Mouse (Mus musculus): Measurements from ENCODE around the gene Selplg.

Gene Selplg

DNA sequence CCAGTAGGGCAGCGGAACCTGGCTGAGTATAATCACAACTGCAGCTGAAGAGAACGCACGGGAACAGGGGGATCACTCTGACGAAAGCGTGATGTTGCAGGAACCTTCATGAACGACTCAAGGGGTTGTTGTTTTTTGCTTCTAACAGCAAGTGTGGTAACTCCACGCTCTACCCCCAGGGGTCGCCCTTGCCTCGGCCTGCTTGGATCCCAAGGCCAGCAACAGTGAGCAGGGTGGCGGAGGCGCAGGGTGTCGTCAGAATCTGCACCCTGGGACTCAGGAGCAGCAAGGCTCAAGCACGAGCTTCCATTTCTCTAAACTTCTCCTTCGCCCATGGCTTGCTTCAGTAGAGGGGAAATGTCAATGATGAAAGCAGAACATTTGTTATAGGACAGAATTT lies 22.1 kb upstream of the Selplg start:
- no peak for ATAC-seq (ENCODE audit: low TSS enrichment)

DNA sequence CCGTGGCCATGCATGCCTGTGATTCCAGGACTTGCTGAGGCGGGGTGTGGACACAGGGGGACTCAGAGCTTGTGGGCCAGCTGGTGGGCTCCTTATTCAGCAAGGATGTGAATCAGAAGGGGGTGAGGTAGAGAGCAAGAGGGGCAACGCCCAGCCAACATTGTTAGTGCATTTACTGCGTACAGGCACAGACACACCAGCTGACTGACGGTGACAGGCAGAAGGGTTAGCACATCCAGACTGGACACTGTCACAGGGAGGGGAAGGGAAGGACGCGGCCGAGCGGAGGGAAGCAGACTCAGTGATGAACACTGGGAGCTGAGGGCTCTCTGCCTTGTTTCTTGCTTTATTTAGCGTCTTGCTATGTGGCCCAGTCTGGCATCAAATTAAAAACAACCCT lies 21.1 kb upstream of the Selplg start:
- no peak for ATAC-seq (ENCODE audit: low TSS enrichment)

DNA sequence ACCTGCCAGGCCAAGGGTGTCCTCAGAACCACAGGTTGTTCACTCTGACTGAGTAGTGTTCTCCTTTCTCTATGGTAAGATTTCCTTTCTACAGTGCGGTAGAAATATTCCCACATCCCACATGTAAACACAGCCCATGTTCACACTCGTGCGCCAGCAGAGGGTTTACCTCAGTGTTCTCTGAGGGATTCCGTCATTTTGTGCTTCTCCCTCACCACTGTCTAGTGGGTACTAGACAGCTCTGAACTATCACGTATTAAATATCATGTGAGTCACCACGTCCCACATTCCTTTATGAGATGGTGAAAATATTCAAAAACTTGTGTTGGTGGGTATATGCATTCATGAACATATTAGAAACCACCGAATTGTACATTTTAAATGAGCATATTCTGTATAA lies 20.0 kb upstream of the Selplg start:
- no peak; the same call in 1 of the 2 replicates for ATAC-seq (ENCODE audit: low TSS enrichment)

DNA sequence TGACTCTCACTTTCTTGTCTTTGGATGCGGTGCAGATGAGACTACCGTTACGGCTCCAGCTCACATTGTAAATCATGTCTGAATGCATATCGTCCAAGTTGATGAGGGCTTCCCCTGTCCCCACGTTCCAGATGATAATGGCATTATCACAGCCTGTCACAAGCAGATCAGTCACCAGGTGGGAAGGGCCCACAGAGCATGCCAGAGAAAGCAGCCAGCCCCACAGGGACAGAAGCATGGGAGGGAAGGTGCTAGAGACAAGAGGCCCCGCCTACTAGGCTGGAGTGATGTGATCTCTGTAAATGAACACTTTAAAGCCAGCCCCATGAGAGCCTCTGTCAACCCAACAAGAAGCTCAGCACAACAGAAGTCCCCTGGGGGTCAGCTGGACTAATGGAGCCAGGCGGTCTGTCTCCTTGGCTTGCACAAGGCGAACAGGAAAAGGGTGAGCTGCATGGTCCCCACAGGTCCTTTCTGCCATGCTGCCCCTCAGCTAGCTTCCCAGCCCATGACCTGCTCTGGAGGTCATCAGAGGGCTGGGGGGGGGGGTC lies 18.3 kb upstream of the Selplg start:
- ATAC-seq (ENCODE audit: low TSS enrichment), result no peak

DNA sequence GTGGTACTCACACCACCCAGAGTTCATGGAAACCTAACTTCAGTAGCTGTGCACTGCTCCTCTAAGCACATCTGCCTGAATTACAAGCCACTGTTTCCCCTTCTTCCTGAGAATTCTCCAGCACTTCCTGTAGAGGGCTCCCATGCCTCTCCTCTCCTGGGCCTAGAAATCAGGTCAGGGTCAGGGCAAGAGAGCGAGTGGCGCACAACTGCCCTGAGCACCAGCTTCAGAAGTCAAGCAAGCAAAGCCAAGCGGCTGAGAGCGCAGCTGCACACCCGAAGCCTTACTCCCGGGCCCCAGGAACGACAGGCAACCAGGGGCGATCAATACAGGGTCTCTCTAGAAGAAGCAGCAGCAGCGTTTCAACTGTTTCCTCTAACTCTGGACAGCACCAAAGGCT lies 15.2 kb upstream of the Selplg start:
- no peak for ATAC-seq (ENCODE audit: low TSS enrichment)

DNA sequence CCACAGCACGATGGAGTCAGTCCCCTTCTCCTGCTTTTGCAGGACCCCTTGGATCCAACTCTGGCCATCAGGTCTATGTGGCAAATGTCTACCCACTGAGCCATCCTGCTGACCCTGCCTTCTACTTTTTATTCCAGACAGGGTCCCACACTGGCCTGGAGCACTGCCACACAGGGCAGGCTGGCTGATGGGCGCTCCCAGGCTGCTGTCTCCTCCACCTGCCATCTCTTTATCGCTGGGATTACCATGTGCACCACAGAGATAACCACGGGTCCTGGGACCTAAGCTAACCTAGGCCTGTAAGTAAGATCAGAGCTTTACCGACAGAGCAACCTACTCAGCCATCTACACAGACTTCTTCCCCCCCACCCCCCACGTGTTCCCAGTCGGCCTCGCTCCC lies 14.2 kb upstream of the Selplg start:
- ATAC-seq (ENCODE audit: low TSS enrichment), result no peak

DNA sequence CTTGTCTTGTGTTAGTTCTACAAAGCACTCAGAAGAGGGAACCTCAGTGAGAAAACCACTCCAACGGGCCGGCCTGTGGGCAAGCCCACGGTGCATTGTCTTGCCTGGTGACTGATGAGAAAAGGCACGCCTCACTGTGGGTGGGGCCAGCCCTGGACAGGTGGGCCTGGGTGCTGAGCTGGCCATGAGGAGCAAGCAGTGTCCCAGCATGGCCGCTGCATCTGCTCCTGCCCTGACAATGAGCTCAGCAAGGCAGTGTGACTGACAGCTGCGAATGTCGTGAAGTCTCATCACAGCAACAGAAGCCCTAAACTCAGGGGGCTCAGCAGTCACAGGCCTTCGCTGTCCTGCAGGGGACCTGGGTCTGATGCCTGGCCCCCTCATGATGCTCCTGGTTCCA lies 13.2 kb upstream of the Selplg start:
- no peak for ATAC-seq (ENCODE audit: low TSS enrichment)

DNA sequence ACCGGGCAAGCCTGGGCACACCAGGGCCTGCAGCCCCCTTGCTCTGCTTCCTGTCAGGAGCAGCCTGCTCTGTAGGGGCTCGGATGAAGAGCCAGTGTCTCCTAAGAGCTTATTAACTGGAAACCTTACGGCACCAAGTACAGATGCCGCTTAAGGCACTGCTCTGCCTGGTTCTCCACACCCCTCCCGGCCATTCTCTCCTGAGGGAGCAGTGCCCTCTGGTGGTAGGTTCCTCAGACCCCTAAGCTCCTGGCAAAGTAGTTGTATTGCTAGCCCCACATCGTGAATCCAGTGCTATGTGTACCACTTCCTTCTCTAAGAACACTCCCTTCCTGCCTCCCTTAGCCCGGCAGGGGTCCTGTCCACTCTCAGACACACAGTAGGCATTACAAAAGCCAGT lies 12.3 kb upstream of the Selplg start:
- ATAC-seq (ENCODE audit: low TSS enrichment), result peak; percentile 69; the same call in 1 of the 2 replicates

DNA sequence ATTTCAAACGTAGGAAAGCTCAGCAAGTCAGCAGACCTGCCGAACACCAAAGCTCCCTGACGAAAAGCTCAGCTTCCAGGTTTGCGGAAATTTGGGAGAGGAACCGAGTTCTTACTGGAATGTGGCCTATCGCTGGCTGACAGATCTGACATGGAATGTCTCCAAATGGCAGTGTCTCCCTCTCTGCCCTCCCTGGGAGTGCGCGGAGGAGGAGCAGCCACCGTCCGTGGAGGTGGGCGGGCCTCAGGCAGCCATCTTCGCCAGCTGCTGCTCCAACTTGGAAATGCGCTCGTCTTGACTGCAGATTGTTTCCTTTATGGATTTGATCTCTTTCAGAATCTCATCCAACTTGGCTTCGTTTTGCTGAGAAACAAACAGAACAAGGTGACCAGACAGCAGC lies 11.7 kb upstream of the Selplg start:
- peak; percentile 68 for ATAC-seq (ENCODE audit: low TSS enrichment)

DNA sequence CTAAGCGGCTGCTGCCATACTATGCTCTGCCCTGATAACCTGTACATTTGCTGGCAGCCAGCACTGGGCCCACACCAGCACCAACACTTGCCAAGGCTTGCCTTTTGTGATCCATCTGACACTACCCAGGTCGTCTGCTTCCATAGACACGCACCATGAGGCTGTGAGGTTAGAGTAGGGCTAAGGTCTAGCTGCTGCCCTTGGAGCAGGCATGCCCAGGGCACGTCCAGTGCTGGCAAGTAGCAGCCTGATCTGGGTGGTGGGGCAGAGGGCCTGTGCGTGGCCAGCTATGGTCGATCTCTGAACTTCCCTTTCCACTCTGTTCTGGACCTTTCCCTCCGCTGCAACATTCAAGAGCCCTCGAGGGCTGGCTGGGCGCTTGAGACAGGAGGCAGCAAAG lies 10.5 kb upstream of the Selplg start:
- ATAC-seq (ENCODE audit: low TSS enrichment), result no peak

DNA sequence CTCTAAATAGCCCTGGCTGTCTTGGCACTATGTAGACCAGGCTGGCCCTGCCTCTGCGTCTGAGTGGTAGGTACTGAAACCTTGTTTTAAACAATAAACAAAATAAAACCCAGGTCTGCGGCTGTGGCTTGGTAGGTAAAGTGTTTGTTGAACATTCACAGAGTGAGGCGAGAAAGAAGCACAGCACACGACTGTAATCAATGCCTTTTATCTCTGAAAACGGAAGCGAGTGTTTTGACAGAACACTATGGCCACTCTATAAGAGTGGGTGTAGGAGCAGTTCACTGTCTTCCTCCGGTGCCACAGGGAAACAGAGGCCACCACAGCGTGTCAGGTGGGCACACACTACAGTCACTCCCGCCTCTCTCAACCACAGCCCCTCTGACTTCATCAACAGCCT lies 9.8 kb upstream of the Selplg start:
- no peak for ATAC-seq (ENCODE audit: low TSS enrichment)

DNA sequence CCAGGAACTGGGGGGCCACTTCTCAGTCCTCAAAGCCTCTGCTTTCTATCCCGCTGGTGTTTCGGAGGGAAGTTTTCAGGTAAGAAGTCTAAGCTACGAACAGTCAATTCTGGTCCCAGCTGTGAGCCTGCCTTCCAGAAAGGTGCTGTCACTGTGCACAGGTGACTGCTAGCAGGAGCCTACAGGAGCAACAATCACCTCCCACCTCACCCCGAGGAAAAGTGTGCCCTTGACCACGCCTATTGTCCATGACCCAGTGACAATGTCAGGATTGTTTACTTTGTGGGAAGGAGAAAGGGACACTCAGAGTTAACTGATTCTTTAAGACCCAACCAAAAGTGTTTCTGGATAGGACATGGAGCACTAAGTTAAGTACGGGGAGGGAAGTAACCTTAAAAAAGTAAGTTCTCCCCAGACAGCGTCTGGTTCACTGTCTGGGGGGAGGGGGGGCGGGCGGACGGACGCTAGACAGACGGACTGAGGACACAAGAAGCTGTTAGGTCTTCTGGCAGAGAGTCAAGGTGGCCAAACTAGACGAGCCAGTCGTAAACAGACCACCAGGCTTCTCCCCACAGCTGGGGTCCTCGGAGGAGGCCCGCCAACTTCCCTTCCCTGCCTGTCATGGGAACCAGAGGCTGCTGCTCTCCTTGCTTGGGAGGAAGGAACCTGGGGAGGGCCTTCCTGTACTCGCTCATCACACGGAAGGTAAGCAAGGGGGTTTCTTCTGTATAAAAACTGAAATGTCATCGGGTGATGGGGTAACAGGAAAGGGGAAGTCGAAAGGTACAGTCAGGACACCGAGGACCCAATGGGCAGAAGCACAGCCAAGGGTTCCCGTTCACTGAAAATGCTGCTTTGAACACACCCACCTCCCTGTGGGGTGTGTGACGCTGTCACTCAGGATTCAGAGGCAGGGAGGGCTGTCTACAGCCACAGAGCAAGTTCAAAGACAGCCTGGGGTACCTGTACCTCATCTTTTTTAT lies 9.1 kb upstream of the Selplg start:
- ATAC-seq (ENCODE audit: low TSS enrichment), result no peak

DNA sequence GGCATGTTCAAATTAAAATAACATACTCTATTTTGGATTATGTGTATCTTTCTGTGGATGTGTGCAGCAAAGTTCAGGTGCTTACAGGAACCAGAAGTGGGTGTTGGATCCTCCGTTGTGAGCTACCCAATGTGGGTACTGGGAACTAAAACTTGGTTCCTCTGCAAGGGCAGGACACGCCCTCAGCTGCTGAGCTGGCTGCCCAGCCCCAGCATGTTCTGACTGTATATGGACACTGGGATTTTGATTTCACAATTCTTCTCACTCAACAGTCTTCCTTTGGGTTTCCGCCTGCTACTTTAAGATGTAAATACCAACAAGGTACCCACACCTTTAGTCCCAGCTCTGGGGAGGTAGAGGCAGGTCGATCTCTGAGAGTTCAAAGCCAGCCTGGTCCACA lies 8.0 kb upstream of the Selplg start:
- ATAC-seq (ENCODE audit: low TSS enrichment), result no peak

DNA sequence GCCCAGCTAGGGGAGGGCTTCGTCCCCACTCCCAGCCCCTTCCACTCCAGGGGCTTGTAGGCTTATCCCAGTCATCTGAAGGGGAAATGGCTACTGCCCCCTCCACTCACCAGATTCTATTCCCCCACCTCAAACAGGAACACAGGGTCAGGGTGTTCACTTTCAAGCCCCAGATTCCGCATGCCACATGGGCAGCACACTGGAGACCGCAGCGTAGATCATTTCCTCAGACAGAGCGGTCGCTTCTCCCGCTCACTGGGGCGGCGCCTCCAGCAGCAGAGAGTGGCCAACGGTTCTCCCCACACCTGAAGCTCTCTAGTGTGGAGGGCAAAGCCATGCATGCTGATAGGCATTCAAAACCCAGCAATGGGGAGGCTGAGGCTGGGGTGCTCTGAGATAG lies 4.5 kb upstream of the Selplg start:
- ATAC-seq (ENCODE audit: low TSS enrichment), result no peak

DNA sequence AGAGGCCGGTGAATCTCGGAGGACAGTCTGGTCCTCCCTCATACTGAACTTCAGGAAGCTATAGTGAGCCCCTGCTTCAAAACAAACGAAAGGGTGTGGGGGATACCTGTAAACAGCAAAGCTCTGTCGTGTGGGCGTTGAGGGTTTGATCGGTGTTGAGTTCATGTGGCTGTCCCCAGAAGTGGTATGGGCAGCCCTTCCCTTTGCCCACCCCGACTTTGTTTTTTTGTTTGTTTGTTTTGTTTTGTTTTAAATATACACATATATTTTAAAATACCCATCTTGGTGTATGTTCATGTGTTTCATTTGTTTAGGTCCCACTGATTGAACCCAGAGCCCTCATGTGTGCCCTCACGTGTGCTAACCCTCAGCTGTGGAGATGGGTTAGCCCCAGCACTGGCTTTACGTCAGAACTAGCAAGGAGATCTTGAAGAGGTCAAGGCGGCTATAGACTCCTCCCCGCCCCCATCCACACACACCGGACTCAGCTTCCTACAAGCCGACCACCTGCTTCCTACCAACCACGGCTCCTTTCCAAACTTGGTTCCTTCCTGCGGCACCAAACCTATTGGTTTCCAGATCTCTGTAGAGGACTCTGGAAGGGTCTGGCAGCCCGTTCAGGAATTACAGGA lies 988 bp upstream of the Selplg start:
- no peak for ATAC-seq (ENCODE audit: low TSS enrichment)

DNA sequence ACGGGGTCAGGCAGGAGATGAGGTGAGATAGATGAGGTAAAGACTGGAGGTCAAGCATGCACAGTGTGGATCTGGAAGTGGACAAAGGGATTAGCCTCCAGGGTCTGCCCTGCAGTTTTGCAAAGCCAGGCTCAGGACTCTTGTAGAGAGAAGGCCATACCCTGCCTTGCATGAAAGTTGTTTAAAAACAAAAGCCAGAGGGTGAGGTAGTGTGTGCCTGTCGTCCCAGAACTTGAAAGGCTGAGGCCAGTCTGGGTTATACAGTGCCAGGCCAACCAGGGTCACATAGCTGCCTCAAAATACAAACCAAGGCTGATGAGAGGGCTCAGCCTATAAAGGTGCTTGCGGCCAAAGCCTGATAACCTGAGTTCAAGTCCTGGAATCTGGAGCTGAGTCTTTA lies 703 bp downstream of the Selplg start:
- no peak for ATAC-seq (ENCODE audit: low TSS enrichment)

DNA sequence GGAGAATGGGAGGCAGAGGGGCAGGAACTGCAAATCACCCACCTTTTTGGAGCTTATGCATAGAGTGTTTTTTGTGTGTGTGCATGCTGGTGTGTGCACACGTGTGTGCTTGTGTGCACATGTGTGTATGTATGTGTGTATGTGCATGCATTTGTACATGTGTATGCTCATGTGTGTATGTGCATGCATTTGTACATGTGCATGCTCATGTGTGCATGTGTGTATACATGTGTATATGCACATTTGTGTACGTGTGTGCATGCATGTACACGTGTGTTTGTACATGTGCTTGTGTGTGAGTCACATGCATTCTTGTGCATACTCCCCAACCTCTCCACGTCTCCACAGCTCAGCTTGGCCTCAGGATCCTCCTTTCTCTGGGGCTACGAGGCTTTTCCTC lies 1.6 kb downstream of the Selplg start:
- no peak for ATAC-seq (ENCODE audit: low TSS enrichment)

DNA sequence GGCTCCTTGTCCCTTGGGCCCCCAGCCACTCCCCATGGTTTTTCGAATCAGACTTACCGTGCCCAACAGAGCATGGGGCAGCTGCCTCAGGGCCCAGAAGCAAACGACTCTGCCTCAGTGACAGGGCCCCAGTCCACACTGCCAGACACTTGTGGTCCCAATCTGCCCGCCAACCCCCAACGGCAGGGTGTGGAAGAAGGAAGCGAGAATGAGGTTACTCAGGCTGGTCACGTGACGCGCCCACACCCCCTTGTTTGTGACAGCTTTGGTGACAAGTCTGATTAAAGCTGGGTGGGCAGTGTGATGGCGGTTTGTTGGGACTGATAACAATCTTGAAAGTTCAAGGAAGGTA lies 2.2 kb downstream of the Selplg start:
- no peak for ATAC-seq (ENCODE audit: low TSS enrichment)

DNA sequence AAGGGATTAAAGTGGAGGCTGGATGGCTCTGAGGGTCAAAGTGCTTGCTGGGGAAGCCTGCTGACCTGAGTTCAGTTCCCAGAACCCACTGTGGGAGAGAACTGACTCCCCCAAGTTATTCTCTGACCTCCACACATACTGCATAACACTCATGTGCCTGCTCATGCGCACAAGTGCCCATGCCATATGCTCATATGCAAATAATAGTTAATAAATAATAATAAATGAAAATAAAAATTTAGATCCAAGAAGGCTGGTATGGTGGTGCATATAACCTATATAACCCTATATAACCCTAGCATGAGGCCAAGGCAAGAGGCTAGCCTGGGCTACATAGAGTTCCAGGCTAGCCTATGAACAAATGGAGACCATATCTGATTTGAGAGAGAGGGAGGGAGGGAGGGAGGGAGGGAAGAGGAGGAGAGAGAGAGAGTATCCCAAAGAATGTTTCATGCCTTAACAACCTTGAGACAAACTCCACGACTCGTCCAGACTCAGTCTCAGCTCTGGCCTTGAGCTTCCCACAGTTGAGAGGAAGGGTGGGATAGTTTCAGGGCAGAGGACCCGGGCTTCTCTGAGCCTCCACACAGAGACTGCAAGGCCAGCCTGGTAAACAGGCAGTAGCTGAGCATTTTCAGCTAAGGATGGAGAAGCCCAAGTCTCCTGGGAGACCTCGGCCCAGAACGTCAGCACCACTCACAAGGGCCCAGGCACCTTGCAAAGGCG lies 2.7 kb downstream of the Selplg start:
- no peak for ATAC-seq (ENCODE audit: low TSS enrichment)

DNA sequence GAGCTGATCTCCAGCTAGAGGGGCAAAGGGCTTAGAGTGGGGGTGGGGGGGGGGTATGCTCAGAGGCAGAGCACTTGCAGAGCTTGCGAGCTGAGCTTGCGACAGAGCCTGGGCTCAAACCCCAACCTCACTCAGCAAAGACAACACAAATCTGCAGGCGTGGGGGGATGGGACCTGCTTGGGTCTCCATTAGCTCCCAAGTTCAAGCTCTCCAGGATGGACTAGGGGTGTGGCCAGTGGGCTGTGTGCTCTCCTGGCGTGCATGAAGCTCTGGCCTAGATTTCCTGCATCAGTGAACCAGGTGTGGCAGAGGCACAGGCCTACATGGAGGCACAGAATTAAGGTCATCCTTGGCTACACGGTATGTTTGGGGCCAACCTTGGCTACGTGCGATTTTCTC lies 4.0 kb downstream of the Selplg start:
- ATAC-seq (ENCODE audit: low TSS enrichment), result no peak

DNA sequence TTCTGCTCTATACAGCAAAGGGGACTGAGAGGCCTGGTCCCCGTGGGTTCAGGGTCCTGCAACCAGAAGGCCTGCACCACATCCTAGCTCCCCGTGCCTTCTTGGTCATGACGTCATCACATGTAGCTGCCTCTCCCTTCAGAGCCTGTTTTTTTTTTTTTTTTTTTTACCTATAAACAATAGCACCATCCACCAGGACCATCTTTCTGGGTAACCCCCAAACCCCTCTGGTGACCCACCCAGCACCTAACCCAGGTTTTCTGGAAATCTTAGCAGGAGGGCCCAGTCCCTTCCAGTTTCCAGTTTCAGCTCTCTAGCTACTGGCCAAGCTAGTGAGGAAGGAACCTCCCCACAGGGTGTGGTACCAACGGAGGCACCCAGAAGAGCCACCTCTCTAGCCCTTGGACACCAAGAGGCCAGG lies 4.4 kb downstream of the Selplg start:
- ATAC-seq (ENCODE audit: low TSS enrichment), result no peak

DNA sequence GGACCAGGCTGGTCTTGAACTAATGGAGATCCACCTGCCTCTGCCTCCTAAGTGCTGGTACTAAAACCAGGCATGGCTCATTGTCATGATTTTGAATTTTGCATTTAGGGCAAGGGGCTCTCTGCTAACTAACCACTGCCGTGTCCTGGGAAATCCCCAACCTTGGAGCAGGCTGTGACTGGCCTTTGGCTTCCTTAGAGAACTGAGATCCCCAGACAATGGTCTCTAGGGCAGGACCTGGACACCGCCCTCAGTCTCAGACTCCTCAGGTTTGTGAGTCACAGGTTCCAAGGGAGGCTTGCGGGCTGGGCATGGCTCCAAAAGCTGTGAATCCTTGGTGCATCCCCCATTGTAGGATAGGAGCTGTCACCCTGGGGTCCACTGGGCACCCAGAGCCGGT lies 5.8 kb downstream of the Selplg start:
- ATAC-seq (ENCODE audit: low TSS enrichment), result no peak

DNA sequence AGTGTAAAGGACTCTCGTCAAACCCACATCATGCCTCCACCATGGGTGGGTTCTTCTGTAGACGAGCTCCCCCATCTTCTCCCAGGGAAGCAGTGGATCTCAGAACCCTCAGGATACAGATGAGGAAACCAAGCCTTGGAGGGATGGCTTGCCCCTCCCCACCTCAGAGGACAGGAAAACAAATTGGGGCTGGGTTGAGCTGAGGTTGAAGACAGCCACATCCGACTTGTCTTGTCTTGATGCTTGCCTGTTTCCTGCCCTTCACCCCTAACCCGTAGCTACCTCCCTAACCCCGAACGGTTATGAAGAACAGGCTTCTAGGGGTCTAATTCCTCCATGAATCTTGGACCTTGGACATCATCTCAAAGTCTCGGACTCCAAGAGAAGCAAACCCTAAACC lies 6.9 kb downstream of the Selplg start:
- ATAC-seq (ENCODE audit: low TSS enrichment), result no peak

Measured in frontal cortex, adult (tissue).